Mouse (Mus musculus) urinary bladder, postnatal 14 days (tissue): Measurements from ENCODE around the gene Cbr2.
A peak's percentile ranks its signal among the peaks of the same experiment; 100 is the strongest.

Experiments used
- DNase-seq: peaks from one replicate; pipeline ENCODE4 v3.0.0; 2021; ENCODE audit warnings: low spot score

Cbr2 gene

DNA sequence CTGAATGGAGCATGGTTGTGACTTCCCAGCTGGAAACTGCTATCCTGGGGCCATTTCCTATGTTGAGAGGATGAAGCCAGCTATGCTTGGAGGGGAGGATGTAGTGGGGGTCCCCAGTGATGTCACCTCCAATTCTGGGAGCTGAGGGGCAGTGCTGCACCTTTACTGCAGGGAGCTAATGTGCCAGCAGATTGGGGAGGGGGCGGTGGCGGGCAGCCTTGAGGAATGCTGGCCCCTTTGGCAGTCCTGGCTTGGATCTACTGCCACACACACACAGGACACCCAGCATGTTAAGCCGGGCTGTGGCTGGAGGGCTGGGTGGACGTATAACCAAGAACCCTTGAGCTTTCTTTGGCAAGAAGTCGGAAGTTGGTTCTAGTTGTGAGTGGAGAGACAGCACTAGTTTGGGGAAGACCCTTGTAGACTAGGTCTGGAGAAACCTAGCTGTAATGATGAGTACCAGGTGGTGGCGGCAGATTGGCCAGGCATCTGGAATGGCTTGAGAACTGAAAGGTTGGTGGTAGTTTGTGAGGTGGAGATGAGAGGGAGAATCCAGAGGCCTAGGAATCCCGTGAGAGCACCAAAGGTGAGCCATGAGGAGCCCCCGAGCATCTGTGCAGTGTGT is 19.8 kb downstream of the Cbr2 start:
- no peak for DNase-seq

DNA sequence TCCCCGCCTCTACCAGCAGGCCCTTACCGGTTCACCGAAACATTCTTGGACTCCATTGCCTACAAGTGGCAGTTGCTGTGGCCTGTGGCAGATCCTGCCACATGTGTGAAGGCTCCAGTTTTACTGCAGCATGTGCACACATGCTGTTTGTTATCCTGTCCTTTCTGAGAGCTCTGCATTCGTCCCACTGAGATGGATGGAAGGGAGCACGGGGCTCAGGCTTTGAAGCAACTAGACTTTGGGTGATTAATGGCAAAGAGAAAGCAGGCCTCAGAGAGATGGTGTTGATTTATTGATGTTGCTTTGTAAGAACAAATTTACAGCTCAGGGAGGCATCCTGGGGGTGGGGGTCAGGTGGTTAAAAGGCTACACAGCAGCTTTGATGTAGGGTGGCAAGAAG is 21.2 kb downstream of the Cbr2 start:
- no peak for DNase-seq

DNA sequence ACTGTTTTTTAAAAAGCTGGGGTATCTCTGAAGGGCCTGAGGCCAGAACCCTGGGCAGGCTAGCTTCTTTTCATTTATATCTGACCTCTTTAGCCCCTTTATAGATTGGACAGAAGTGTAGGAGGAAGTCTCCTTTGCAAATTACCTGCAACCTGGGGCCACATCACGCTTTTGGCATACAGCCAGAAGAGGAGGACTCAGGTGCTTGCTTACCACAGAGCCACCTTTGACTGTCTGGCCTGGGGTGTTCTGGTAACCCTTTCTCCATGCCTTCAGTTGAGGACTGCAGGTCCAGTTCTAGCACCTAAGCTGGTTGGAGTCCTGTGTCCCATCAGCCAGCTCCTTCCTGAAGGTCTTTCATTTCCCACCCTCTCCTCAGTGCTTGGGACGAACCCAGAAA is 22.4 kb downstream of the Cbr2 start:
- DNase-seq: peak; percentile 47

DNA sequence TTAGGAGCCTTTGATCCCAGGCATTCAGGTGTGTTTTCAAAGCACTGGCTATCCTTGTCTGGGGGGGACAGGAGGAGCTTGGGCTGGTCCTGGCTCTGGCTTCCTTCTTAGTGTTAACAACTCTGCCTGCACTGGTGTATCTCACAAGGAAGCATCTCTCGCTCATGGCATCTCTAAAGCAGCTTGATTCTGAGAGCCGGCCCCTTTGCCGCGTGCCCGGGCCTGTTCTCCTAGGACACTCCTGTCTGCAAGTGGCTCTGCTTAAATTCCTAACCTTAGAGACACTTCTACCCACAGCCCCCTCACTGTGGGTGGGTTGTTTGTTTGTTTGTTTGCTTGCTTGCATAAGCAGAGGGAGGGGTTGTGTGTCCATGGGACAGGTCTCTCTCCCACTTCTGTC is 23.9 kb downstream of the Cbr2 start:
- peak; percentile 51 for DNase-seq

DNA sequence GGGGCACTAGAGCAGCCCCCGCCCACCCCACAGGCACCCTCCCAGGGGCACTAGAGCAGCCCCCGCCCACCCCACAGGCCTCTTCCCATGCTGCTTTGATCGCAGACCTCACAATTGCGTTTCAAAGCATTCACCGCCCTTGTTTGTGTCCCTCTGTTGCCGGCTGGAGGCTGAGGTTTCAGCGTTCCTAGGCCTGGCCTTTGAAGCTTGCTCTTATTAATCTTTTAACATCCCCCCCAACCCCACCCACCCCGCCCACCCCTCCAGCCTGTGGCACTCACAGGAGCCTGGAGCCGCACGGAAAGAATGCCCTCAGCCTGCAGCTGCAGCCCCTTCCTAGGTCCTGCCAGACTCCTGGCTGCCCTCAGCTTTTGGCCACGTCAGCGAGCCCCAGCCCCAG is 24.7 kb downstream of the Cbr2 start:
- no peak for DNase-seq

DNA sequence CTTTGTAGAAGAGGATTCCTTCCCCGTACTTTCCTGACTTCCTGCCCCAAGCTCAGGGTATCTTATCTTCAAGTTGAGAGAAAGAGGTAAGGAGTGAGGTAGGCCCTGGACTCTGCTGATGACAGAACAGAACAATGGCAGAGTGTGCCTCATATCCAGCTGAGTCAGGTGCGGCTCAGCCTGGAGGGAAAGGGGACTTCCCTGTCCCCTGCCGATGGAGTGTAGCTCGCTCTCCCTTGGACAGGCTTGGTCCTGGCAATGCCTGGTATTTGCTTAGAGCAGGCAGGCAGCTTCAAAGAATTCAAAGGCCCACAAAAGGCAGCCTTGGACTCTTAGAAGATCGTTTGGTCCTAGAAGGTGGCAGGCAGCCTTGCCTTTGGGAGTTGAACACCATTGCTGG is 25.8 kb downstream of the Cbr2 start:
- no peak for DNase-seq

DNA sequence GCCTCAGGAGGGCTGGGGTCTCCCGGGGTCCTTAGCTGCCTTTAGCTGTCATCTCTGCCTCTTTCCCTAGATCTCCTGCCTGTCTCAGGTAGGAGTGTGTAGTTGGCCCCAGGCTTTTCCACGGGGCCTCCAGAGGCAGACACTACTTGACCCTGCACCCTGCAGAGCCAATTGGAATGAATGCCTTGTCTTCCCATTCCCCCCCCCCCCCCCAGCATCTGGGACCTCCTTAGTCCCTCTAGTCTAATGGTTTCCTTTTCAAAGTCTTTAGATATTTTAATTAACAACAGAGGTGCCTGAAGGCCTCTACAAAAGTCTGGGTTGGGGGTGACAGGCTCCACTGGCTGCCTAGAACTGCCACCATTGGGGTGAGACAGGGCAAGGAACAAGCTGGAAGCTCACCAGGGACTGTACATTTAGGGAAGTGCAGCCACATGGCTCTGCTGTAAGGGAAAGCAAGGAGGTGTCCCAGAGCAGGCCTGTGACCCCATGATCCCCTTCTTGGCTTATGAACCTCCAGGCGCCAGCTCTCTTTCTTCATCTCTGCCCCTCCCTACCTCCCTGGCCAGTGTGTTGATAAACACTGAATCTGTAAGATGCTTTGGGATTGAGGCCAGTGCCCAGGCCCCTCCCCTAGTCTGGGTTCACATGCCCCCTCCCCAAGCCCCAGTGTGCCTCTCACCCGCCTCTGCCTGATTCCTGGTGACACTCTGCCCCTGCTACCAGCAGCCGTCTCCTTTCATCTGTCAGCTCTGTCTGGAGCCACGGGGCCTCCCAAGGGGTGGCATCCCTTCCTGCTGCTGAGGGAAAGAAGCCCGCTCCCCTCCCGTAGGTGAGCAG is 27.2 kb downstream of the Cbr2 start:
- no peak for DNase-seq

DNA sequence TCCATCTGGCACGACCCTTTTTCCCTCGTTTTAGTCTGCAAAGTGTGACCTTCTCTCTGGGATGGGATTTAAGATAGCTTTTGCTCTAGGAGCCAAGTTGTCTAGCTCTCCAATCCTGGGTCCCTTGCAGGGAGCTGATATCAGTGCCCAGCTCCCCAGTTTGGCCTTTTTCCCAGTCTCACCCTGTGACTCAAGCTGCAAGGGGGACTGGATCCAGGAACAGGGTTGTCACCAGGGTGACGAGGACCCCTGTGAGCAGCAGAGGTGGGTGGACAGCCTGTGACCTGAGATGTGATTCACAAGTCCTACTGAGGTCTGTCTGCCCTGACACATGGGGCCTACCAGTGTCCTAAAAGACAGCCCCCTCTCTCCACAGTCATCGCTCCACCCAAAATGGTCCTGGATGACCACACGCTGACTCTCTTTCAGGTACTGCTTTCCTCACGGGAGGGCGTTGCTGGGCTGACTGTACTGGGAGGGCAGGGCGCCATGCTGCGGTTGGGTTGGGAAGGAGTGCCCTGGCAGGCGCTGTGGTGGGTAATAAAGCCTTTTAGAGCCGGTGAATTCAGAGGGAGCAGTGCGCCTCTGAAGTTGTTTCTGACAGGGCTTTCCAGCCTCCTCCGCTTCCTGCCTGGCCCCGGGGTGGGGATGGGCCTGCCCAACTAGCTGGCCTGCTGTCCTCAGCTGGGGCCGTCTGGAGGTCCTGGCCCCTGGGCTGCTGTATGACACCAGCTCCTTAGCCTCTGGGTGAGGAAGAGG is 28.0 kb downstream of the Cbr2 start:
- DNase-seq: no peak

DNA sequence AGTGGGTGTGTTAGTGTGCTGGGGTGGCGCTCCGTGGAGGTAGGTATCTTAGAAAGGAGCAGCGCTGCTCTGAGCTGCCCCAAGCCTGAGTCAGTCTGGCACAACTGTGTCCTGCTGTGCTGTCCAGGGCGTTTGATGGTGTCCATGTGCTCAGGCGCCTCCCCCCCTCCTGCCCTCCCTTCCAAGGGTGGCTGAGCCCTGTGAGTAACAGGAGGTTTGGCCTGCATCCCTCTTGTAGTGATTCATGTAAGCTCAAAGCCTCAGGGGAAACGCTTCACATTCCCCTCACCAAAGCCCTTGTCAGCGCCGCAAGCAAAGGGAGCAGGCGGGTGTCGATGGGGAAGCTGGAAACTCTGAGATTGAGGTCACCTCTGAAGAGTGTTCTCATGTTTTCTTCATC is 34.2 kb downstream of the Cbr2 start:
- peak; percentile 66 for DNase-seq

DNA sequence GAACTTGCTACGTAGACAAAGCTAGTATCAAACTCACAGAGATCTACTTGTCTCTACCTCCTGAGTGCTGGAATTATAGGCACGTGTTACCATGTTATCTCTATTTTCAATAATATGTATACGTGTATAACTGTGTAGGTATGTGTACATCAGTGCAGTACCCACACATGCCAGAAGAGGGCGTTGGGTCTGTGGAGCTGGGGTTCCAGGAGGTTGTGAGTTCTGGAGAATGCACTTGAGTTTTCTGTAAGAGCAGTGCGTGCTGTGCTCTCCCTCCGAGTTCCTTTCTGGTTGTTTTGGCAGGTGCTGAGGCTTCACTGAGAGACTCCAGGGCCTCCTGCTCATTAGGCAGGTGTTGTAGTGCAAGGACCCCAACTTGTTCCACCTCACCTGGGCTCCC is 35.3 kb downstream of the Cbr2 start:
- no peak for DNase-seq

DNA sequence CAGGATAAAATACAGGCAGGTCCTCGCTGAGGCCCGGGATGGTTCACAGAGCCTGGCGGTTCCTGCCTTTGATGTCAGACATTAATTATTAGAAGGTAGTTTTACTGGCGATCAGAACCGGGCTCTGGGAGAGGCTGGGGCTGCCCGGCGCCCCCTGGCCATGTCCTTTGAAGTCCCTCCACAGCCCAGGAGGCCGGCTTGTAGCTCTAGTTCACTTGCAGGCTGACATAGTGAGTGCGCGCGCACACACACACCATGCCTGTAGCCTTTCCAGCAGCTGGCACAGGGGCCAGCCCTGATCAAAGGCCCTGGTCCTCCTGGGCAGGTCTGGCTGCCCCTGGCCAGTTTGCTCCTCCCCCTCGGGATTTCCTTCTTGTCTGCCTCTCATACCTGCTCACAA is 36.3 kb downstream of the Cbr2 start:
- DNase-seq: no peak

DNA sequence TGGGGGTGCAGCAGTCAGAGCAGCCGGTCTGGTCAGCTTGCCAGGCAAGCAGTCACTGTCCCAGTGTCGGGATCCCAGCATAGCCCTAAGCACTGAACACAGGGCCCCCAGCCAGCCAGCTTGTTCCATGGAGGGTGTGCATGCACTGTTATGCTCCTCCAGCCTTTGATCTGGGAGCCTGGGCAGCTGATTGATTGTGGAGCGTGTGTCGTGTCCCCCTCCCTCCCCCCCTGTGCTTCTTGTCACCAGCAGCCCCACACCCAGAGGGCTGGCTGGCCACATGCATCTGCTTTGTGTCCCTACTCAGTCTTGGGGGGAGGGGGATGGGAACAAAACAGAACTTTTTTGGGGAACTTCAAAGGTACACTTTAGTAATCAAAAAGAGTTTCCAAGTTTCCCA is 36.7 kb downstream of the Cbr2 start:
- DNase-seq: no peak

DNA sequence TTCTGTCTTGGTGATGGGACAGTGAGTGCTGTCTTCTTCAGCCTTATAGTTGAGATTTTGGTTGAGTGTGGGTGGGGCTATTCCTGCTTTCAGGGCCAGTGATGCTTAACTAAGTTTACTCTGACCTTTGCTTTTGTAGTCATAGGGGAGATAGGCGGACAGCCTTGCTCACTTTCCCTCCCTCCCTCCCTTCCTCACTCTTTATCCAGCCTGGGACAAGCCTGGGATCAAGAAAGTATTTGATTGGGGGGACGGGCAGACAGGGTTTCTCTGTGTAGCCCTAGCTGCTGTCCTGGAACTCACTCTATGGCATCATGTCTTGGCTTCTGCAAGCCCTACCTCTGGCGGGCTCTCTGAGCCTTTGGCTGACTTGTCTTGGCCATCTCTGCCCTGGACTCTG is 38.5 kb downstream of the Cbr2 start:
- DNase-seq: no peak

DNA sequence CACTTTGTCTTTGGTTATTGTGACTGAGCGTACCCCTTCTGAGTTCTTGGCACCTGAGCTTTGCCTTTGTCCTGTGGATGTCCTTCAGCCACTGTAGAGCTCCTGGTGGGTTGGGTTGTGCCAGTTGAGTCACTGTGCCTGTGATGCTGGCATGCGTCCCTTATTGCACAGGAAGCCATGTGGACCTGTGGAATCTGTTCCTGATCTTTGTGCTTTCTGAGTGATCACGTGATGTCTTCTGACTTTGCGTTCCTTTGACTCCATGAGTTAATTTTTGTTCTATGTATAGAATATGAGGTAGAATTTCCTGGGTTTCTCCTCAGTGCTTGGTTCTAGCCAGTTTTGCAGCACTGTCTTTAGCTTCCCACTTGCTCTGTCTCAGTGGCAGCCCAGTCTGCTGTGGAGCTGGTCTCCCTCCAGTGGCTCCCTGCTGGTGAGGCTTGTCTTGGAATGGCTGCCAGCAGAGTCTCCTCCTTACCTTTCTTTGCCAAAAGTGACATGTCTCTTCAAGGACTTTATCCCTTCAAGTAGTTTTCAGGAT is 39.4 kb downstream of the Cbr2 start:
- DNase-seq: no peak

DNA sequence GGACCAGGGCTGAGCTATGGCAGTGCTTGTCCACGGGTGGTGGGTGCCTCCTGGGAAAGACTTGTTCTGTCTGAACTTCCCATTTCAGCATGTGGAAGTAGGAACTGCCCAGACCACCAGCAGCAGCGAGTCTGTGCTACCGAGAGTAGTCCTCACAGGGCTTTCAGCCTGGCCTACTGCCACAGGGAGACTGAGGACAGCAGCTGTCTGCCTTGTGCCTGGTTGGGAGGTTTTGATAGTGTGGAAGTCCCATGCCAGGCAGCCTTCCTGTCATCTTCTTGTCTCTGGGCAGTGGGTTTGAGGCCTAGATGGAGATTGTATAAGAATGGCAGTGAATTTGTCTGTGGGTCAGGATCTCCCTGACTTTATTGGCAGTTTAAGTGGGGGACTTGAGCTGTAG is 42.5 kb downstream of the Cbr2 start:
- DNase-seq: no peak

DNA sequence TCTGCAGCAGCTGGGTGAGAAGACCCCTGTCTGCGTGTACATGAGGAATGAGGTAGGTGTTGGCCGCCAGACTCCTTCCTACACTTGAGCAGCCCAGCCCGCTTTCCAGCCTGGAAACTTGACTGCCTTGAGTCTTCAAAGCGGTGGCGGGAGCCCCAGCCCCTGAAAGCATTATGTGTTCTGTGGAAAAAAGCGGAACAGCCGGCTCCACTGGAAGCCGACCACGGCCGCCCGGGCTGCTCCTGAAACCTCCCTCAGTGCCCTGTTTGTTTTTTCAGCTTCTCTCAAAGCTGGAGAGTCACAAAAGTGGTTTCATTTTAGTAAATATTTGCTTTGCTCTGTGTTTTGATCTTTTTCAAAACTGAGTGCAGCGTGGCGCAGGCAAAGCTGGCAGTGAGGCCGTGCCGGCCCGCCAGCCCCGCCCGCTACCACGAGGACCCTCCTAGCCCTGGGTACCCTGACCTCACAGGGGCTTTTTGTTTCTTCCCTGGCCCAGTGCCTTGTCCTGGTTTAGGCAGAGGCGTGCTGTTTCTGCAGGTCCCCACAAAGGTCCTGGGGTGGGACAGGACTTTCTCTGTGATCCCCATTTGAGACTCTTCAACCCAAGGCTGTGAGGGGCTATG is 45.2 kb downstream of the Cbr2 start:
- DNase-seq: peak; percentile 43

DNA sequence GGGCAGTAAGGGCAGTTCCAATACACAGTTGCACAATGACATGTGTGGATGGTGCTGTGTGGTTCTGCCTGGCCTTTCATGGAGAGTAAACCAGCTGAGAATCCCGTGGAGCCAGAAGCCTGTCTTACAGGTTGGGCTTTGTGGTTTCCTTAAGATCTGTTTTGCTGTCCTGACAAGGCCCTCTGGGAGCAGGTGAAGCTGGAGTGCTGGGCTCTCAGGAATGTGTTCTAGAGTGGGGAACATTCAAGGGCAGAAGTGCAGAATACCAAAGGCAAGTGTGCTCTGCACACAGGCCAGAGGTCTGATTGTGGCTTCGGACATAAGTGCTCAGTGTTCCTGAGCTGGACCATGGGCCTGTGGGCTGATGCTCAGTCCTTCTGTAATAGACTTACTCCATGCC is 47.3 kb downstream of the Cbr2 start:
- DNase-seq: no peak

DNA sequence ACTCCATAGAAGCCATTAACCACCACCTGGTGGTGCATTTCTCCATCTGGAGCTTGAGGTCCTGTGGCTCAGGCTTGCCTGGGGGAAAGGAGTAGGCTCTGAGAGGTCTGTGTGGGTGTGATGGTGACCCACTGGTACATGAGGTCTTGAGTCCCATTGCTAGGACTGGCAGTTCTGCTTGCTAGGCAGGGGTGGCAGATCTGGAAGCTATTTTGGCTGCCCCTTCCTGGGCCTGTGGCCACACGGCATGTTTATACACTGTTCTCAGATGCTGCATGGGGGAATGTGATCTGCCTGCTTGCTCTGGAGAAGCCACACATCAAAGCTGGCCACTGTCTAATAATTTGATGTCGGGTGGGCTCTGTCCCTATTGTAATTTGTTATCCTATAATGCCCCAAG is 47.8 kb downstream of the Cbr2 start:
- no peak for DNase-seq

DNA sequence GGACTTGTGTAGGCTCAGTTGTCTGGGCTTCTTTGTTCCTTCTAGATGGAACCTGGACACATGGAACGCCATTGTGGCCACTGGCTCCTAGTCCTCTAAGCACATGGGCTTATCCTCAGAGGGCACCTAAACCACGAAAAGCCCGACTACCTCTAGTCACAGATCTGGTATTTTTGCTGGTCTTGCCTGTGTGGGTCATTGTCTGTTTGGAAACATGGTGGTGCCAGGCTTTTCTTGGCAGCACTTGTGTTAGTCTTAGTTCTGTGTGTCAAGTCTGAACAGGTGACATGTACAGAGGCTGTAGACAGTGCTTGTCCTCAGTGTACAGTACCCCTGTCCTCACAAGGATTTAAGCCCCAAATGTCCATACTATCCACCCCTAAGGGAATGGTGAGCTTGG is 48.4 kb downstream of the Cbr2 start:
- DNase-seq: no peak

DNA sequence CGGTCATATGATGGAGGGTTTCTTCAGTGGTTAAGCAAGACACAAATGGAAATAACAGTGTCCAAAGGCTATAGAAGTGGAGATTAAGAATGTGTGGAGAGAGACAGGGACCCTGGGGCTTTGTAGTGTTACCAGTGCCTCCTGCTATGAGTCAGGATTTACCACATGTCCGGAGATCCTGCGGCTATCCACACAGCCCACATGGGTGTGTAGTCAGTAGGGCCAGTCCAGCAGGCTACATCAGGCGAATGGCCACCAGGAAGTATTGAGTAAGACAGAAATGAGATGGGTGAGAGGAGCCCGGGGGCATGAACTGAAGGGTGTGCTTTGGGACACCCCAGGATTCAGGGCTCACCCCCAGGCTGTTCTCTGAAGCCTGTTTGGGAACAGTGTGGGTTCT is 49.2 kb downstream of the Cbr2 start:
- no peak for DNase-seq

DNA sequence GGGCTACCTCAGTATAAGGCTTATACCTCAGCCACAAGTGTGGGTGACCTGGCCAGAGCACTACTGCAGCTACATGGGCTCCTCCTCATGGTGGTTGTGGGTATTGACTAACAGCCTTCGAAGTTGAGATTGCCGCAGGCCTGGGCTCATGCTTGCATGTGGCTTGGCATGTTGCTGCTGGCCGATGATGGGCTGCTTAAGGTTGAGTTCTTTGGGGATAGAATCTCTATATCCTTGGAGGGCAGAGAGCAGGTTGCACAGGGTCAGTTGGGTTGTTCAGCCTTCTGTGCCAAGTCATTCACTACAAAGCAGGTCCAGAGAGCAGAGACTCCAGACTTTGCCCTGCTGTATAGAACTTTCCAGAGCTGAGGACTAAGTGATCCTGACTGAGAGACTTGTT is 52.0 kb downstream of the Cbr2 start:
- DNase-seq: peak; percentile 35
